Mouse (Mus musculus) C2C12 (cell line): ENCODE measurements around the gene Olfm1.

Experiments
- CEBPB ChIP-seq: IDR thresholded peaks from one replicate; pipeline ENCODE4 v1.6.1; 2011; ENCODE audit warnings: low read depth, mild to moderate bottlenecking, control low read depth, moderate library complexity
- CTCF ChIP-seq: IDR thresholded peaks from one replicate; pipeline ENCODE4 v1.5.1; 2011; ENCODE audit not compliant: control insufficient read depth, insufficient read depth, insufficient read length
- FOSL1 ChIP-seq: IDR thresholded peaks from one replicate; pipeline ENCODE4 v1.8.0; 2011; ENCODE audit warnings: mild to moderate bottlenecking, low read length; ENCODE audit not compliant: poor library complexity, insufficient read depth, severe bottlenecking
- MAX ChIP-seq: IDR thresholded peaks from one replicate; pipeline ENCODE4 v1.6.1; 2011; ENCODE audit warnings: mild to moderate bottlenecking, control low read depth
- MYOD1 ChIP-seq: IDR thresholded peaks from one replicate; pipeline ENCODE4 v1.6.1; 2011; ENCODE audit warnings: low read depth; ENCODE audit not compliant: control insufficient read depth, insufficient read length
- MYOG ChIP-seq: IDR thresholded peaks from one replicate; pipeline ENCODE4 v1.6.1; 2011; ENCODE audit not compliant: control insufficient read depth, insufficient read length; ENCODE audit errors: extremely low read depth
- USF1 ChIP-seq: IDR thresholded peaks from one replicate; pipeline ENCODE4 v1.6.1; 2011; ENCODE audit warnings: low read depth, mild to moderate bottlenecking, control low read depth, moderate library complexity

GRCm38 (mm10) chr2:28205870-28206421 lies 13.2 kb downstream of the Olfm1 start:
- no peak for TF ChIP-seq MAX
- TF ChIP-seq CTCF, result no peak
- TF ChIP-seq MYOG, result no peak
- no peak for TF ChIP-seq USF1
- no peak for TF ChIP-seq CEBPB
- TF ChIP-seq FOSL1, result no peak
- no peak for TF ChIP-seq MYOD1
